Mouse (Mus musculus): ENCODE measurements around the gene Gm11639.
"Not testable (repeated sequence)": the region's sequence is repeated elsewhere in the genome, so short reads cannot be mapped to it uniquely, and the experiment has no call there.

GRCm38 (mm10) chr11:105112448-105112847 lies 426.9 kb downstream of the Gm11639 start:
- not testable (repeated sequence) for TF ChIP-seq CTCF (IDR thresholded peaks at IDR 0.05; ENCODE audit: borderline replicate concordance, control insufficient read depth, extremely low read depth, insufficient read depth, low read length, poor library complexity); POLR2A (IDR thresholded peaks at IDR 0.05; ENCODE audit: control insufficient read depth, extremely low read depth, insufficient read depth, low read length, poor library complexity)

All from thymus, adult 2 months (tissue).